Mouse (Mus musculus) gastrocnemius, adult 8-10 months (tissue): Measurements from ENCODE around the gene Edem2. TPM values are rescaled to one million over a fixed set of nuclear protein-coding genes. Genes with fewer than 3 reads are reported as not detected.

Experiments used
- DNase-seq, 2 experiments: peaks; one replicate each; pipeline ENCODE4 v3.0.0; 2022; ENCODE audit warnings: low spot score in 2 of 2
- total RNA-seq, 4 experiments: library from RNA; stranded (reverse); gene quantifications; 2 replicates each; pipeline ENCODE4 v1.2.4; 2022

Gene Edem2
- total RNA-seq, 4 experiments from 2014 or later, result 3.1 to 4.5 (median 3.8) TPM

GRCm38 (mm10) chr2:155691336-155691722 is 37.9 kb downstream of the Edem2 start:
- no peak for DNase-seq

- no peak for DNase-seq
Measured at GRCm38 (mm10) chr2:155689211-155689610, 40.1 kb downstream of the Edem2 start.

GRCm38 (mm10) chr2:155687746-155688145 is 41.5 kb downstream of the Edem2 start:
- DNase-seq, result no peak

GRCm38 (mm10) chr2:155686572-155686971 is 42.7 kb downstream of the Edem2 start:
- DNase-seq, result no peak

- DNase-seq, result no peak
Measured at GRCm38 (mm10) chr2:155683821-155684220, 45.5 kb downstream of the Edem2 start.

GRCm38 (mm10) chr2:155683137-155683536 is 46.1 kb downstream of the Edem2 start:
- DNase-seq, result no peak

GRCm38 (mm10) chr2:155681874-155682273 is 47.4 kb downstream of the Edem2 start:
- no peak for DNase-seq

- no peak for DNase-seq
Measured at GRCm38 (mm10) chr2:155681194-155681593, 48.1 kb downstream of the Edem2 start.

- no peak for DNase-seq
Measured at GRCm38 (mm10) chr2:155680591-155680990, 48.7 kb downstream of the Edem2 start.

- no peak for DNase-seq
Measured at GRCm38 (mm10) chr2:155679586-155680110, 49.6 kb downstream of the Edem2 start.

GRCm38 (mm10) chr2:155675118-155675517 is 54.2 kb downstream of the Edem2 start:
- no peak for DNase-seq

- peak; percentile 30 to 43 for DNase-seq
Measured at GRCm38 (mm10) chr2:155673546-155673945, 55.7 kb downstream of the Edem2 start.

- DNase-seq, result no peak
Measured at GRCm38 (mm10) chr2:155671236-155671635, 58.0 kb downstream of the Edem2 start.

GRCm38 (mm10) chr2:155668461-155668860 is 60.8 kb downstream of the Edem2 start:
- no peak for DNase-seq

- no peak for DNase-seq
Measured at GRCm38 (mm10) chr2:155667881-155668280, 61.4 kb downstream of the Edem2 start.

GRCm38 (mm10) chr2:155663910-155664460 is 65.3 kb downstream of the Edem2 start:
- DNase-seq, result no peak

GRCm38 (mm10) chr2:155663097-155663496 is 66.2 kb downstream of the Edem2 start:
- no peak for DNase-seq

- no peak for DNase-seq
Measured at GRCm38 (mm10) chr2:155662390-155662789, 66.9 kb downstream of the Edem2 start.

- no peak for DNase-seq
Measured at GRCm38 (mm10) chr2:155655759-155656372, 73.4 kb downstream of the Edem2 start.

GRCm38 (mm10) chr2:155652618-155653017 is 76.7 kb downstream of the Edem2 start:
- no peak for DNase-seq
